Mouse (Mus musculus): ENCODE results near the gene Gpr157. TPM values are rescaled to one million over a fixed set of nuclear protein-coding genes. Genes with fewer than 3 reads are reported as not detected.
"Not testable (repeated sequence)": the region's sequence is repeated elsewhere in the genome, so short reads cannot be mapped to it uniquely, and the experiment has no call there.

Gpr157 gene
- polyA plus RNA-seq (2012; rRNA removed): 0.76 and 1.2 TPM in 2 replicates

GRCm38 (mm10) chr4:150087161-150087889 lies at the start of gene Gpr157:
TSS of gene Gpr157 (plus strand) at chr4:150087365.
- Histone ChIP-seq H3K36me3 (ENCODE audit: control insufficient read depth, insufficient read depth, low read length) (no peaks in the 10 kb centered on the region), H3K27ac (ENCODE audit: insufficient read depth, low read depth, low read length) (no peak within 1 kb of the TSS), H3K4me3 (ENCODE audit: insufficient read depth, low read depth, low read length) (peak within 1 kb of the TSS; percentile 67), H3K4me1 (ENCODE audit: control insufficient read depth, insufficient read depth, low read length) (no peaks in the 10 kb centered on the region), H3K27me3 (replicated peaks; ENCODE audit: control insufficient read depth, insufficient read depth, low read length) (no peaks in the 10 kb centered on the region)
- WGBS: under 1% methylated on average over 55 of the region's 56 CpGs
- no peak for TF ChIP-seq POLR2A (IDR thresholded peaks at IDR 0.05; ENCODE audit: low read depth, low read length)
- TF ChIP-seq CTCF (conservative IDR thresholded peaks at IDR 0.05; ENCODE audit: insufficient read depth, insufficient read length, low read depth, low read length): 0 out of 2 replicates have a peak, but pooled peaks have one; percentile 27
- DNase-seq: peak; percentile 96

- WGBS: 93% methylated on average over 7 of the region's 7 CpGs
- Histone ChIP-seq H3K4me1 (ENCODE audit: control insufficient read depth, insufficient read depth, low read length) (no peaks in the 10 kb centered on the region), H3K4me3 (ENCODE audit: insufficient read depth, low read depth, low read length) (no peak overlapping the region), H3K36me3 (ENCODE audit: control insufficient read depth, insufficient read depth, low read length) (no peaks in the 10 kb centered on the region), H3K27me3 (replicated peaks; ENCODE audit: control insufficient read depth, insufficient read depth, low read length) (no peaks in the 10 kb centered on the region), H3K27ac (ENCODE audit: insufficient read depth, low read depth, low read length) (no peak overlapping the region)
- no peak for TF ChIP-seq CTCF (conservative IDR thresholded peaks at IDR 0.05; ENCODE audit: insufficient read depth, insufficient read length, low read depth, low read length)
- no peak for TF ChIP-seq POLR2A (IDR thresholded peaks at IDR 0.05; ENCODE audit: low read depth, low read length)
- no peak for DNase-seq
Observed at GRCm38 (mm10) chr4:150038533-150038932, 48.6 kb upstream of the Gpr157 start.

GRCm38 (mm10) chr4:150040003-150040581 lies 47.1 kb upstream of the Gpr157 start:
- WGBS: 78% methylated on average over 9 of the region's 9 CpGs
- H3K36me3 ChIP-seq (ENCODE audit: control insufficient read depth, insufficient read depth, low read length): no peaks in the 10 kb centered on the region
- H3K27ac ChIP-seq (ENCODE audit: insufficient read depth, low read depth, low read length): no peak overlapping the region
- TF ChIP-seq CTCF (conservative IDR thresholded peaks at IDR 0.05; ENCODE audit: insufficient read depth, insufficient read length, low read depth, low read length) (no peak), POLR2A (IDR thresholded peaks at IDR 0.05; ENCODE audit: low read depth, low read length) (no peak)
- no peaks in the 10 kb centered on the region for H3K4me1 ChIP-seq (ENCODE audit: control insufficient read depth, insufficient read depth, low read length)
- no peak overlapping the region for H3K4me3 ChIP-seq (ENCODE audit: insufficient read depth, low read depth, low read length)
- H3K27me3 ChIP-seq (replicated peaks; ENCODE audit: control insufficient read depth, insufficient read depth, low read length): no peaks in the 10 kb centered on the region
- no peak for DNase-seq

- 97% methylated on average over 1 of the region's 1 CpGs for WGBS
- H3K4me1 ChIP-seq (ENCODE audit: control insufficient read depth, insufficient read depth, low read length); H3K27me3 ChIP-seq (replicated peaks; ENCODE audit: control insufficient read depth, insufficient read depth, low read length); H3K27ac ChIP-seq (ENCODE audit: insufficient read depth, low read depth, low read length); H3K36me3 ChIP-seq (ENCODE audit: control insufficient read depth, insufficient read depth, low read length); DNase-seq; H3K4me3 ChIP-seq (ENCODE audit: insufficient read depth, low read depth, low read length): not testable (repeated sequence)
Observed at GRCm38 (mm10) chr4:150040856-150041255, 46.3 kb upstream of the Gpr157 start.

GRCm38 (mm10) chr4:150041346-150042110 lies 45.6 kb upstream of the Gpr157 start:
- Histone ChIP-seq H3K27me3 (replicated peaks; ENCODE audit: control insufficient read depth, insufficient read depth, low read length) (no peaks in the 10 kb centered on the region), H3K27ac (ENCODE audit: insufficient read depth, low read depth, low read length) (no peak overlapping the region), H3K4me3 (ENCODE audit: insufficient read depth, low read depth, low read length) (no peak overlapping the region), H3K4me1 (ENCODE audit: control insufficient read depth, insufficient read depth, low read length) (no peaks in the 10 kb centered on the region), H3K36me3 (ENCODE audit: control insufficient read depth, insufficient read depth, low read length) (no peaks in the 10 kb centered on the region)
- no peak for DNase-seq
- TF ChIP-seq CTCF (conservative IDR thresholded peaks at IDR 0.05; ENCODE audit: insufficient read depth, insufficient read length, low read depth, low read length) (no peak), POLR2A (IDR thresholded peaks at IDR 0.05; ENCODE audit: low read depth, low read length) (no peak)
- WGBS: 89% methylated on average over 10 of the region's 10 CpGs

GRCm38 (mm10) chr4:150043591-150043990 lies 43.6 kb upstream of the Gpr157 start:
- no peaks in the 10 kb centered on the region for H3K27me3 ChIP-seq (replicated peaks; ENCODE audit: control insufficient read depth, insufficient read depth, low read length)
- no peak overlapping the region for H3K4me3 ChIP-seq (ENCODE audit: insufficient read depth, low read depth, low read length)
- 95% methylated on average over 9 of the region's 9 CpGs for WGBS
- H3K36me3 ChIP-seq (ENCODE audit: control insufficient read depth, insufficient read depth, low read length): no peaks in the 10 kb centered on the region
- no peaks in the 10 kb centered on the region for H3K4me1 ChIP-seq (ENCODE audit: control insufficient read depth, insufficient read depth, low read length)
- no peak for DNase-seq
- no peak overlapping the region for H3K27ac ChIP-seq (ENCODE audit: insufficient read depth, low read depth, low read length)
- no peak for TF ChIP-seq CTCF (conservative IDR thresholded peaks at IDR 0.05; ENCODE audit: insufficient read depth, insufficient read length, low read depth, low read length)
- TF ChIP-seq POLR2A (IDR thresholded peaks at IDR 0.05; ENCODE audit: low read depth, low read length): no peak

GRCm38 (mm10) chr4:150048038-150048437 lies 39.1 kb upstream of the Gpr157 start:
- H3K27me3 ChIP-seq (replicated peaks; ENCODE audit: control insufficient read depth, insufficient read depth, low read length): no peaks in the 10 kb centered on the region

More at GRCm38 (mm10) chr4:150048038-150048437, 39.1 kb upstream of the Gpr157 start:
- under 1% methylated on average over 20 of the region's 20 CpGs for WGBS
- no peak for TF ChIP-seq POLR2A (IDR thresholded peaks at IDR 0.05; ENCODE audit: low read depth, low read length)
- no peak for TF ChIP-seq CTCF (conservative IDR thresholded peaks at IDR 0.05; ENCODE audit: insufficient read depth, insufficient read length, low read depth, low read length)
- DNase-seq: peak; percentile 76
- Histone ChIP-seq H3K27ac (ENCODE audit: insufficient read depth, low read depth, low read length) (no peak overlapping the region), H3K36me3 (ENCODE audit: control insufficient read depth, insufficient read depth, low read length) (no peaks in the 10 kb centered on the region), H3K4me3 (ENCODE audit: insufficient read depth, low read depth, low read length) (peak overlapping the region; percentile 48), H3K4me1 (ENCODE audit: control insufficient read depth, insufficient read depth, low read length) (no peaks in the 10 kb centered on the region)
